Comparison of ENCODE assay signal across 18 mouse cellular contexts in genomic region chr15:13133370-13133769, GRCm38 (mm10). TPM values are rescaled to one million over a fixed set of nuclear protein-coding genes. Genes with fewer than 3 reads are reported as not detected.
DNase-seq lines count a peak whose midpoint lies in the region; TF ChIP-seq lines count a peak whose summit lies in the region.
"Had no signal": no experiment of that assay in that cellular context is flagged by ENCODE, and none has a peak within 500 bp of the region (broad histone marks: within the 10 kb centered on the region; RNA-seq: fewer than 3 reads in every experiment).

No protein-coding gene starts in this region.

- no peak for TF ChIP-seq EP300 in heart, adult 2 months (IDR thresholded peaks at IDR 0.05; ENCODE audit: insufficient read depth, low read depth, low read length)
- TF ChIP-seq EP300 in MEL (IDR thresholded peaks at IDR 0.05; ENCODE audit: low read depth in 1 of 2, low read length in 2 of 2), result no peak

- WGBS in heart, adult 2 months, result 84% methylated on average over 8 of the region's 8 CpGs
- WGBS in heart, embryonic 10.5 days, result 88% methylated on average over 8 of the region's 8 CpGs

- H3K27me3 ChIP-seq in heart, adult 2 months (ENCODE audit: control insufficient read depth, insufficient read depth, low read length), result no peaks in the 10 kb centered on the region
- H3K27me3 ChIP-seq in heart, embryonic 10.5 days (ENCODE audit: insufficient read depth, poor library complexity, severe bottlenecking), result no peaks in the 10 kb centered on the region
- H3K27me3 ChIP-seq in MEL (ENCODE audit: control insufficient read depth in 1 of 2, insufficient read depth in 2 of 2, low read length in 2 of 2), result no peaks in the 10 kb centered on the region
- H3K27me3 ChIP-seq: embryonic facial prominence, embryonic 12.5 days; hindbrain, embryonic 15.5 days; limb, embryonic 12.5 days had no signal

- H3K36me3 ChIP-seq in heart, adult 2 months (ENCODE audit: control insufficient read depth, insufficient read depth, low read length), result no peaks in the 10 kb centered on the region
- no peaks in the 10 kb centered on the region for H3K36me3 ChIP-seq in heart, embryonic 10.5 days
- no peaks in the 10 kb centered on the region for H3K36me3 ChIP-seq in MEL (ENCODE audit: control insufficient read depth in 1 of 2, insufficient read depth in 2 of 2, low read length in 2 of 2)
- H3K36me3 ChIP-seq: embryonic facial prominence, embryonic 12.5 days; G1E; hindbrain, embryonic 15.5 days; limb, embryonic 12.5 days had no signal

- H3K79me2 ChIP-seq in heart, adult 2 months (replicated peaks; ENCODE audit: control insufficient read depth, insufficient read depth, low read length), result no peaks in the 10 kb centered on the region
- no peaks in the 10 kb centered on the region for H3K79me2 ChIP-seq in MEL (ENCODE audit: control insufficient read depth, insufficient read depth, low read length, poor library complexity)

- no peak overlapping the region for H3K9ac ChIP-seq in heart, adult 2 months (ENCODE audit: low read depth, low read length)
- no peak overlapping the region for H3K9ac ChIP-seq in MEL (ENCODE audit: control insufficient read depth, low read depth, low read length, poor library complexity, severe bottlenecking)
- H3K9ac ChIP-seq: embryonic facial prominence, embryonic 12.5 days; hindbrain, embryonic 15.5 days; limb, embryonic 12.5 days; liver, embryonic 14.5 days had no signal

- TF ChIP-seq POLR2A in heart, adult 2 months (IDR thresholded peaks at IDR 0.05; ENCODE audit: insufficient read depth, low read depth, low read length), result no peak
- TF ChIP-seq POLR2A in MEL (IDR thresholded peaks at IDR 0.05; ENCODE audit: control insufficient read depth in 1 of 2, insufficient read depth in 1 of 2, low read depth in 1 of 2, low read length in 2 of 2, poor library complexity in 1 of 2), result no peak

- peak; percentile 35 for TF ChIP-seq RAD21 in MEL (IDR thresholded peaks at IDR 0.05; ENCODE audit: low read depth, low read length)

- DNase-seq in heart, adult 2 months, result no peak
- DNase-seq in heart, embryonic 10.5 days (ENCODE audit: low spot score), result no peak
- DNase-seq in left cerebral cortex, adult 2 months (ENCODE audit: extremely low spot score in 1 of 2, low spot score in 2 of 2), result no peak
- DNase-seq in left cerebral cortex, postnatal 25 days (ENCODE audit: low spot score in 2 of 2), result no peak
- DNase-seq in 3T3-L1 (ENCODE audit: low read depth, low spot score) (peak; percentile 5), MEL (ENCODE audit: low read depth, low spot score) (peak; percentile 18)
- DNase-seq in frontal cortex, adult 2 months (ENCODE audit: extremely low spot score in 1 of 2, low spot score in 1 of 2), result no peak
- no peak for DNase-seq in gastrocnemius, adult 2 months
- DNase-seq: cerebellum, adult 11-12 months; cerebellum, postnatal 36 days; gastrocnemius, postnatal 10 days; right cerebral cortex, postnatal 4 days; thymus, adult 2 months had no signal

- H3K4me1 ChIP-seq in heart, adult 2 months (ENCODE audit: control insufficient read depth, insufficient read depth, low read length), result no peaks in the 10 kb centered on the region
- no peaks in the 10 kb centered on the region for H3K4me1 ChIP-seq in heart, embryonic 10.5 days
- H3K4me1 ChIP-seq in MEL (ENCODE audit: control insufficient read depth in 1 of 2, insufficient read depth in 2 of 2, low read length in 2 of 2), result no peaks in the 10 kb centered on the region
- H3K4me1 ChIP-seq: embryonic facial prominence, embryonic 12.5 days; limb, embryonic 12.5 days had no signal

- H3K4me3 ChIP-seq in heart, adult 2 months, result no peak overlapping the region
- H3K4me3 ChIP-seq in heart, embryonic 10.5 days, result no peak overlapping the region
- H3K4me3 ChIP-seq in left cerebral cortex, adult 2 months, result no peak overlapping the region
- H3K4me3 ChIP-seq in MEL (ENCODE audit: control insufficient read depth in 1 of 2, insufficient read depth in 1 of 2, low read depth in 2 of 2, low read length in 2 of 2), result no peak overlapping the region
- no peak overlapping the region for H3K4me3 ChIP-seq in gastrocnemius, adult 2 months
- H3K4me3 ChIP-seq: embryonic facial prominence, embryonic 12.5 days; hindbrain, embryonic 15.5 days; limb, embryonic 12.5 days had no signal

- no peak overlapping the region for H3K27ac ChIP-seq in heart, adult 2 months
- no peak overlapping the region for H3K27ac ChIP-seq in heart, embryonic 10.5 days
- H3K27ac ChIP-seq in left cerebral cortex, adult 2 months, result no peak overlapping the region
- H3K27ac ChIP-seq in MEL (ENCODE audit: control insufficient read depth, low read depth, low read length), result no peak overlapping the region
- no peak overlapping the region for H3K27ac ChIP-seq in gastrocnemius, adult 2 months
- H3K27ac ChIP-seq: embryonic facial prominence, embryonic 12.5 days; hindbrain, embryonic 15.5 days; limb, embryonic 12.5 days; liver, embryonic 14.5 days had no signal

- no peaks in the 10 kb centered on the region for H3K9me3 ChIP-seq in heart, embryonic 10.5 days
- no peaks in the 10 kb centered on the region for H3K9me3 ChIP-seq in MEL (replicated peaks; ENCODE audit: insufficient read depth, low read length)
- H3K9me3 ChIP-seq: embryonic facial prominence, embryonic 12.5 days; G1E; hindbrain, embryonic 15.5 days; limb, embryonic 12.5 days had no signal

- TF ChIP-seq CTCF in heart, adult 2 months (IDR thresholded peaks at IDR 0.05), result peak; percentile 25
- peak; percentile 21; the same call in 1 of the 2 replicates for TF ChIP-seq CTCF in left cerebral cortex, adult 2 months (IDR thresholded peaks at IDR 0.05)
- peak in 2 of 3 experiments; percentile 51 to 63; a peak in 4 of 6 replicates for TF ChIP-seq CTCF in MEL (IDR thresholded peaks at IDR 0.05 in 2 of 3, conservative IDR thresholded peaks at IDR 0.05 in 1 of 3; ENCODE audit: control insufficient read depth in 1 of 3, insufficient read depth in 1 of 3, low read depth in 2 of 3, low read length in 3 of 3, poor library complexity in 1 of 3, severe bottlenecking in 1 of 3)
- no peak for TF ChIP-seq CTCF in gastrocnemius, adult 2 months (IDR thresholded peaks at IDR 0.05)

- intact Hi-C loops in heart, adult 2 months (cut with DNase I), result loop anchor here (5.0 to 10.0 kb wide), 2 partner anchors 724 to 921 kb away; no protein-coding TSS in a partner anchor
- intact Hi-C loops in left cerebral cortex, adult 2 months (cut with DNase I), result loop anchor here (5.0 kb wide), 1 partner anchor 1284 kb away; no protein-coding TSS in a partner anchor
- intact Hi-C loops in left cerebral cortex, postnatal 25 days (cut with DNase I), result loop anchor here (10.0 kb wide), 1 partner anchor 1281 kb away; no protein-coding TSS in a partner anchor
- intact Hi-C loops in gastrocnemius, adult 2 months (cut with DNase I), result no loop called here

TF ChIP-seq in MEL, 35 proteins besides CTCF, POLR2A, EP300 and RAD21:
- TF ChIP-seq SMC3 (IDR thresholded peaks at IDR 0.05; ENCODE audit: low read depth, low read length) (peak; percentile 44), KAT2A (conservative IDR thresholded peaks at IDR 0.05; ENCODE audit: low read depth, low read length) (no peak)
TF ChIP-seq in MEL: peak in this region for 1.

RNA-seq across cellular contexts. Expression of gene Cdh6, which starts 40.1 kb away (rescaled TPM):
- total RNA-seq in heart, adult 2 months (2021), result under 1 TPM; 0.70 to 0.78 TPM
- polyA plus RNA-seq in heart, adult 2 months (2012; rRNA removed), result 0.16 and 0.18 TPM in 2 replicates
- 3.0 and 5.1 TPM in 2 replicates for polyA plus RNA-seq in heart, embryonic 10.5 days (2016; fragmentation: Nextera tagmentation; extraction: Ambion mirVana)
- total RNA-seq in left cerebral cortex, adult 2 months (2021), result 10 to 100 TPM; 21.3 to 25.3 TPM
- total RNA-seq in left cerebral cortex, postnatal 25 days (2021), result 10 to 100 TPM; 26.8 to 27.7 TPM
- total RNA-seq in MEL (2012; rRNA removed), result not detected in 2 replicates
- not detected for polyA plus RNA-seq in MEL (2012; ENCODE audit: insufficient read depth in 1 of 2, insufficient read length in 2 of 2, low read depth in 1 of 2, low replicate concordance in 2 of 2, missing spikeins in 1 of 2)
- 8.1 and 8.3 TPM in 2 replicates for polyA plus RNA-seq in frontal cortex, adult 2 months (2012; rRNA removed)
- under 1 TPM; 0.15 to 0.31 TPM for total RNA-seq in gastrocnemius, adult 2 months (2021)
- polyA plus RNA-seq: G1E had no signal

Comparison
In these comparisons a context has a peak if more than half of its experiments do, and no peak if none do; other contexts are left out.
1. DNase-seq: peak in 3T3-L1 (single experiment) and MEL (single experiment); none in heart, adult 2 months (0 of 2), heart, embryonic 10.5 days (single experiment), left cerebral cortex, adult 2 months (0 of 2), left cerebral cortex, postnatal 25 days (0 of 2), frontal cortex, adult 2 months (0 of 2) and gastrocnemius, adult 2 months (single experiment).
2. RNA of gene Cdh6, which starts 40.1 kb away (total RNA-seq): 26.8 to 27.7 TPM in left cerebral cortex, postnatal 25 days and 21.3 to 25.3 TPM in left cerebral cortex, adult 2 months; 0.70 to 0.78 TPM in heart, adult 2 months, 0.15 to 0.31 TPM in gastrocnemius, adult 2 months and not detected in MEL; every median in the first group is over 10 times any median in the second.